Mouse (Mus musculus) cerebellum, postnatal 10 days (tissue): ENCODE measurements at regions not wholly inside any gene's neighbourhood (a gene's known extent, or its start where the extent isn't known, plus 50 kb on each side); places are given as distances from the start of the nearest gene placed in this dataset.

Source experiments
- DNase-seq, 2 experiments: peaks; one replicate each; pipeline ENCODE4 v3.0.0; 2021; ENCODE audit warnings: mixed read lengths in 2 of 2

DNA sequence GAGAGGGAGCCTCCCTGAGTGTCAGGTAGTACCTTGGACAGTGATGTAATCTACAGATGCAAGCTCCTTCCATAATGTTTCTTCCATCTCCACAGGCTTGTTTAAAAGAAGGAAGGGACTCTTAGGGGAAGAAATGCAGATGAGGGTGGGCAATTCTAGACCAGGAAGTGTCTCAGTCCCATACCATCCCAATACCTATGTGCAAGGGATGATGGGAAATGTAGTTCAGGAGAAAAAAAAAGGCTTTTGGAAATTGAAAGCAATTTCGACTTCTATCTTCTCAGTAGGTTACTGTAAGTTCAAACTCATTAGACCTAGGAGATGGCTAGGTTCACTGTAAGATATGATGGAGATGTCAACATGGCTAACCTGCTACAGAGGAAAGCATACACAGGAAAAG lies 68.3 kb downstream of the Cd83 start:
- DNase-seq, result no peak

DNA sequence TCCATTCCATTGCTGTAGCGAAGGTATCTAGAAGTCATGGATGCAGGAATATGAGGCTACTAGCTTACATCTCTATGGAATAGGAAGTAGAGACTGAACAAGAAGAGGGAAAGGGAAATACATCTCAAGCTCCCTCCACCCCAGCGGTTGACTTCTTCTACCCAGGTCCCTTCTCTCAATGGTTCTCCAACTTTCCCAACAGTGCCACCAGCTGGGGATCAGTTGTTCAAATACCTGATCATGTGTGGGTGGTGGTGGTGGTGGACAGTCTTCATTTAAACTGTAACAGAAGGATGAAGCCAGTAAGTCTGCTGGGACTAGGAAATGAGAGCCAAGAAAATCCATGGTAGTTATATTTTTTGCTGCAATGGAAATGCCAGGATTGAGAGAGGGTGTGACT lies 70.4 kb downstream of the Cd83 start:
- no peak for DNase-seq

DNA sequence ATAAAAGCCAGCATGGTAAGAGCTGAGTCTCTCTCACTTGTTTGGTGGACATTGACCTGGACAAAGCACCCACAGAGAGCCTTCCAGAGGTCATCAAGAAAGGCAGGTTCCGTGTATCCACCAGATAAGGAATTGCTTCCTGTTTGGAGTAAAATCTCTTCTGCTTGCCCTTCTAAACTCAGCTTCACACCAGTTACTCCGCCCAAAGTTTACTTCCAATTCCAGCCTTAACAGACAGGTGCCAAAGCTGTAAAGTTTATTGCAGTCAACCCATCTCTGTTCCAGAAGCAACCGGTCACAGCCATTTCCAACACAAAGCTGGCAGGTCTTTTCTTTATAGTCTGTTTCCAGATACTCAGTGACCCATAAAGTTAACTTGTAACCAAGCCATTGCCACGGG lies 76.4 kb downstream of the Cd83 start:
- no peak for DNase-seq

DNA sequence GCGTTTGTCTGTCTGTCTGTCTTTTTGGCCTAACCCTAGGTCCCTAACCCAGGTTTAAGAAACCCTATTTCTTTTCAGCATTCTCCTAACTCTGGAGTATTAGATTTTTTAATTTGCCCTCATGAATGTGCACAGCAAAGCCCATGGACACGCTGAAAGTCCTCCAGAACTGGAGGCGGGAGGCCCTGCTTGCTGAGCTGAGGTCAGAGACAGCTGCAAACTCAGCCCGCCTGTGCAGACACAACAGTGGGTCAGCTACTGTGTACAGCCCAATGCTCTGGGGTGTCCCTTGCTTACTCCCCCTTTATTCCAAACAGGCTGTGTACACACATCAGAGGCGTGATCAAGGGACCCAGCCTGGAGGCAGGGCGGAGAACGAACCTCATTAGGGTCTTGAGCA lies 76.8 kb downstream of the Cd83 start:
- no peak for DNase-seq

DNA sequence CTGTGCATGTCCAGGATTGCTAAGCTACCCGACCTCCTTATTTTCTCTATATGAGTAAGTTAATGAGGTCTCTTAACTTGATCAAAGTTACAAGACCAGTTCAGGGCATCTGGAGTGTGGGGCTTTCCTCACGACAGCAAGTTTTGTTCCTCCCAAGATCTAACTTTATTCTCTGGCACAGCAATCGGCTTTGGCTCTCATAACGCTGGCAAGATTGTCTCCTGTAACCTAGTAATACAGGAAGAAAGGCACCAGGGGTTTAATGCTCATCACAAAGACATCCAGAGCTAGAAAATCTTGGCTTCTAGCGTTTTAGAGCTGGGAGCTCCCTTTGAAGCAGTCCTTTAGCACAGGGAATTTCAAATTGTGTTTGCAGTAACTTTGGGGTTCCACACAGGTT lies 77.5 kb downstream of the Cd83 start:
- no peak for DNase-seq

DNA sequence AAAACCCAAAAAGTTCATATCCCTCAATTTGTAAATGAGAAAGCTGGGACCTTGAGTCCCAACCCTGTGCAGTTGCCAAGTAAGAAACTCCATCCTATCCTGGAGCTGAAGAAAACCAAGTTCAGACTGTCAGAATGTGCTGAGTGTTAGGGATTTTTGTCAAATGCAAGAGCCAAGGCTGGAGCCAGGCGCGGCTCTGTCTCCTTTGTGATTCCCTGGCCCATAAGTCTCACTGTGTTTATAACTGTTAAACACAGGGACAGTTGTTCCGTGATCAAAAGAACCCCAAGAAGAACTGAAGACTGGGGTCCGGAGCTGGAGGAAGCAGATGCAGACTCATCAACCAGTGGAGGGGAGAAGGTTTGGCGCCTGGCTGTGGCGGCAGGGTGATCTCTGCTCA lies 78.0 kb downstream of the Cd83 start:
- no peak for DNase-seq

DNA sequence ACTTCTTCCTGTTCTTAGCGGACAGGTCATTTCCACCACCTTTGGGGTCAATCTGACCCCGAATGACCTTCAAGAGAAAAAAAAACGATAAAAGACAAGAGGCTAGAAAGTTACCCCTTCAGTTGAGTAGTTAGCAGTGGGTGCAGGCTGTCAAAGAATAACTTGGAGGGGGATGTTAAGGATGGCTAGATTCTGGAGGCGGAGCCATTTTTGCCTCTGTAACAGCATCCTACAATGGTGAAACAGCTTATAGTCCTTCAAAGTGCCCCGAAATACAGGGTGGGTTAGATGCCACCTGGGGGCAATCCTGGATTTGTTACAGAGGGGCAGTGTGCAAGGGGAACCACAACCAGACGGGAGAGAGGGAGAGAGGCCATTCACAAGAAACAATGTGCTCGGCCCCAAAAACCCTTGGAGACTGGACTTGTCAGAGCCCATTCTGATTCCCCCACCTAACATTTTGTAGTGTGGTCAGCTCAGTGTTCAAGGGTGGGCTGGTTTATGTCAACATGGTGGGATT lies 79.1 kb downstream of the Cd83 start:
- peak; percentile 17 to 22 for DNase-seq

DNA sequence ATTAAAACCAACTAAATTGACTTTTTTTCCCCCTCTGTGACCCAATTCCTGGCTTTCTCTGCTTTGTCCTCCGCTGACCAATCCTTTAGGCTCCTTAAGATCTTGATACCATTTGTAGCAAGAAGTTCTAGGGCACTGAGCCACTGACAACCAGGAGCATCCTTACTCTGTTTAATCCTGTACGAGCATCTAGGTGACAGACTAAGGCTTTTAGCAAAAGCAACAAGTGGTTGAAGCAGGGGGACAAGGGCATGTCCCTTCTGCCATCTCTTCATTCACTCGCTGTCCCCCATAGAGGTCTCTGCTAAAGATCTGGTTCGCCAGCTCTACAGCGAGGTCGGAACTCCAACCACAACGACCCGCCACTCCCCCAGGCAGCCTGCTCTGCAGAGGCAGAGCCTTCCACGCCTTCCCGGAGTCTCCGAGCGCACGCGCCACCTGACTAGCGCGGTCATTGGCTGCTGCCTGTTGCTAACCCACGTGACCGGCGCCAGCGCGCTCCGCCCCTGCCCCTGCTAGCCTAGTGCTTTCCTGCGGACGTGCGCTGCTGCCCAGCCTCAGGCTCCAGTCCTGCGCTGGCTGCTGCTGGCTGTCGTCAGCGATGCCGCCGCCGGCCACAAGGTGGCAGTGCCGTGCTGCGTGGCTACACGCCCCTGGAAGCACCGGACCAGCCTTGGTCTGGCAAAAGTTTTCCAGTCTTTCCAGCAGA lies 79.7 kb downstream of the Cd83 start:
- peak; percentile 99 to 100 for DNase-seq

DNA sequence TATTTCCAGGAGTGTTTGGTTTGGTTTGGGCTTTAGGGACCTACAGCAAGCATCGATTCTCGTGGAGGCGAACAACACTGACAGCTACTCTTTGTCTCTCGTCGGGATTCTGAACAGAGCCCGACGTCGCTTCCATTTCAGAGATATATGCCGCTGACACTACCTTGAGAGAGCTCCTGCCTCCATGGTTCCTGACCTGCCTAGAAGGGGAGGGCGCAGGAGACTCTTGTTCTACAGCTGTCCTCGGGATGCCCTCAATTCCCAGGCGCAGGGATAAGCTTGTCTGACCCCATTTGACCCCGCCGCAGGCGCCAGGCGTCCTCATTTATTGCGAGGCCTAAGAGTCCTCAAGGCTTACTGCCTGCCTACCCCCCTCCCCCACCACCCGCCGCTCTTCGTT lies 80.5 kb downstream of the Cd83 start:
- peak; percentile 65 to 66 for DNase-seq

DNA sequence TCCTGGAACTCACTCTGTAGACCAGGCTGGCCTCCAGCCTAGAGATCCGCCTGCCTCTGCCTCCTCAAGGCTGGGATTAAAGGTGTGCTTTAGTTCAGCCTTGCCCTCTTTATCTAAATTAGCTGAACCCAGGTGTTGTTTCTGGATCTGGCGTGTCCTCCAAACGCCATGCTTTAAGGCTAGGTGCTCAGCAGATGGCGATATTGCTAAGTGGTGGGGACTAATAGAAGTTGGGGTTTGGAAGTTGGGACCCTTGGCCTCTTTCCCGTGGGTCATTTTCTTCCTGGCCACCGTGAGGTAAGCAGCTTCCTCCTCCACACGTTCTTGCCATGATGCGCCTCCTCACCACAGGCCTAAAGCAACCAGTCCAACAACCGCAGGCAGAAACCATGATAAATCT lies 91.3 kb downstream of the Cd83 start:
- peak in 1 of 2 experiments; percentile 18 for DNase-seq

DNA sequence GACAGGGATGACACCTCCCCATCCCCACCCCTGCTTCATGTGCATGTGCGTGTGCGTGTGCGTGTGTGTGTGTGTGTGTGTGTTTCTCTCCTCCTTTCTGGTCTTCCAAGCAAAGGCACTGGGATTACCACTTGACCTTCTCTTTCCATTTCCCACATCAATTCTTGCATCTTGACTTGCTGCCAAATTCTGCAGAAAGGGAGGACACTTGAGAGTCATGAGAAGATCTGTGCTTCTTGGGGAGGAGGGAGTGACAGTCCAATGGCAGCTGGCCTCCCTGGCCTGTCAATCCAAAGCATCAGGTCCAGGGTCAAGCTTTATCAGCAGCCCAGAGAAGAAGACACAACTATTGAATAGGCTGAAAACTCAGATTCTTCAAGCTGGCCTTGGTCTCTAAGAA lies 102.7 kb downstream of the Cd83 start:
- DNase-seq, result no peak

DNA sequence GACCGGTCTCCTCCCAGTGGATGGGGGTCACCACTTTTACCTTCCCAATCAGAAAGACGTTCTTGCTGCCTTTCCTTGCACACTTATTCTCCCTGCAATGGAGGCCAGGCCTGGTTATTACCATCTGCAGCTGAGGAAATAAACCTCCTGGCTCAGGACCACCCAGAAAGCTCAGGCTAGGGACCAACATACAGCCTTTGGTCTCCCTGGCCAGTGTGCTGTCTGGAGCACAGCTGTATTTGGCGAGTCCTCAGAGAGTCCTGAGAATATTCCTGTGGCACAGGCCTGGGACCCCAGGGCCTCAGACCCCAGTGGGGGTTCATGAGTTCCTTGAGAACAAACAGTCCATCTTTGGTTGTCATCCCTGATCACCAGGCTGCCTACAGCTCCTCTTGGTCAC lies 107.4 kb downstream of the Cd83 start:
- DNase-seq, result no peak

DNA sequence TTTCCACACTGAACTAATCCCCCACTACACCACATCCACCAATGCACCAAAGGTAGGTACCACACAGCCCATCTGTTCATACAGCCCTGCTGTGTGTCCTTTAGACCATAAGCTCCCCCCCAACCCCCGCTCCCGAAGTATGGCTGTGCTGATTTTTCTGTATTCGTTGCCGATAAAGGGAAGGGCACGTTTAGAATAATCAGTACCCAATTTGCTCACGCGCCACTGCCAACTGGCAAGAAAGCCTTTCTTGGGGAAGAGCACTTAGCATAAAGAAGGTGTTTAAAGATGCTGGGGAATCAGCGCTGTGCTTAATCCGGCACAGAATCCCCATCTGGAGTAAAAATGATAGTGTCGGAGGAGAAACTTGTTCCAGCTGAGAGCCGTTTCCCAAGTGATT lies 111.4 kb downstream of the Cd83 start:
- peak; percentile 51 to 66 for DNase-seq

DNA sequence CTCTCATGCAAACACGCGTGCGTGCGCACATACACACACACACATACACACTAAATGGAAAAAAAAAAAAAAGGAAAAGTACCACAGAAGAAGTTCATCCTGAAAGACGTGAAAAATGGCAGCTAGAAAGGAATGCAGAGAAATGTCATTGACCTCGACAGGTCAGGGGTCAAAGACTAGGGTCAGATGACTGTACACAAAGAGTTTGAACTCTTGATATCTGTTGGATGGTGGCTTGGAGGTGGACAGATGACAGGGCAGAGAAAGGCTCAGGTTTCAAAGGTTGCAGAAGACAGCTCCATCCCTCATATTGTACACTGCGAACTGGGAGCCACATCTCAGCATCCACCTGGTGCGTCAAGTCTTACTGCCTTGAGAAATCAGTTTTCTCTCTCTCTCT lies 112.5 kb downstream of the Cd83 start:
- DNase-seq, result no peak

DNA sequence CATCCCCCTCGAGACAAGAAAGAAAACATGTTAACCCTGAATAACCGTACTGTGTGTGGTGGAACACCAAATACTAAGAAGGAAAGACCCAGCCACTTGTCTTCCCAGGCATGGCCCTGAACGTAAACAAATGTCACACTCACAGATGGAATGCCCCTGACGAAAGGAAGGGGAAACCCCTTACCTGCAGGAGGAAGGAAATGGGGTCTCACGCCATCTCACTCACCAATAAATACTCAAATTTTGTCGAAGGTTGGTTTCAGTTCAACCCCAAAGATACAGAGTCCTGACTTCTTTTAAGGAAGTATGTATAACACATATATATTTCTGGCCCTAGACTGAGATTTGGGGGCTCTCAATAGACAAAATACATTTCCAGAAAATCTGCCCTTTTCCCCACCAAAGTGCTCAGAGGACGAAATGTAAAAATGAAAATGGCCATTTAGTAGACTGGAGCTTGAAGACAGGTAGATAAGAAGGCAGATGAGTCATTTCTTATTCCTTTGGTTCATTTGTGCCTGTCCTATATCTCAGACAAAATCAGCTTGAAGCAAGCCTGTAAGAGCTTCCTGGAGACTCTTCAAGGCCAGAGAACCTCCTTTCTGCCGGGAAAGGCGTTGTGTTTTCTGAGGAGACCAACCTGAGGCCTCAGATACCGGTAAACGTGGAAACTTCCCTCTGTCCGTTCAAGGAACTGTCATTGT lies 114.1 kb downstream of the Cd83 start:
- DNase-seq, result no peak

DNA sequence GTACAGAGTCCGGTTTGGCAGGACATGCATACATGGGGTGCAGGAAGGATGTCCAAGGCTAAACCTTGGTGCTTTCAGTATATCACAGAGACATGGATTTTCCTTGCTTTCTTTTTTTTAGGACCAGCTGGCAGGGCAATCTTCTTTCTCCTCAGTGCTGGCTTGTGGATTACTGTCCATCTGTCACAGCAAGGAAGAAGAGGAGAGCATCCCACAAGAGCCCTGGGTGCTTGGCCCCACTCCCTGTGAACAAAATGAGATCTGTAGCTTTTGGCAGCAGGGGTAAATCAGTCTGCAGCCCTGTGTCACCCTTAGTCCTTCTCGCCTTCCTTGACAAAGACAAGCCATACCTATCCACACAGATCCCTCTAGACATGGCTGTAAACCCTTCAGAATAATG lies 115.5 kb downstream of the Cd83 start:
- peak; percentile 85 to 92 for DNase-seq

DNA sequence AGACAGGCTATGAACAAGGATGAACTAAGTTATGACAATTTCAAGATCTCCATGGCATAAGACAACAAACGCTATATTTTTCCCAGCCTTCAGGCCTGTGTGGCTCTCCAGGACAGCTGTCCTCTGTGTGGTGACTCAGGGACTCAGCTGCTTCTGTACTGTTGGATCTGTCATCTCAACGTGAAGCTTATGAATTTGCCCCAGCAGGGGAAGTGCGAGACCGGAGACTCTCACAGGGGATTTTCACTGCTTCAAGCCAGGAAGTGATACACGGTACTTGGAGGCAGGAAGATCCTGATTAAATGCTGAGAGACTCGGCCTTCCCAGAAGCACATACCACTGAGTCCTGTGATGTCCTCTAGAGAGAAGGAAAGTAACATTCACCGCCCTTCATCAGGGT lies 116.2 kb downstream of the Cd83 start:
- peak; percentile 65 to 74 for DNase-seq

DNA sequence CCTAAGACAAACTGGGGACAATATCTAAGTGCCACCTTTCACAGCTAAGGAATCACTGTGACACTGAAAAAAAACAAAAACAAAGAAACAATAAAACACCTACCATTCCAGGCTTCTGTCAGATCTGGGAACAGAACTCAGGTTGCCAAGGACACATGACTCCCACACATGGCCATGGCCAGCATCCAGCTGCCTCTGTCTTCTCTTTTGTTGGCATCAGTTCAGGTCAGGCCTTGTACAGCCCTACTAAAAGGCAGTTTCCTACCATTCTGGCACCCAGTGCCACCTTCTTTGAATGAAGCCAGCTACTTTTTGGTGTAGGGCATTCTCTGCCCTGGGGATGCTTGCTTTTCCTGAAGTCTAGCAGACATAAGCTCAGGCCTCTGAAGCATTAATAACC lies 118.8 kb downstream of the Cd83 start:
- DNase-seq, result peak; percentile 90 to 91

DNA sequence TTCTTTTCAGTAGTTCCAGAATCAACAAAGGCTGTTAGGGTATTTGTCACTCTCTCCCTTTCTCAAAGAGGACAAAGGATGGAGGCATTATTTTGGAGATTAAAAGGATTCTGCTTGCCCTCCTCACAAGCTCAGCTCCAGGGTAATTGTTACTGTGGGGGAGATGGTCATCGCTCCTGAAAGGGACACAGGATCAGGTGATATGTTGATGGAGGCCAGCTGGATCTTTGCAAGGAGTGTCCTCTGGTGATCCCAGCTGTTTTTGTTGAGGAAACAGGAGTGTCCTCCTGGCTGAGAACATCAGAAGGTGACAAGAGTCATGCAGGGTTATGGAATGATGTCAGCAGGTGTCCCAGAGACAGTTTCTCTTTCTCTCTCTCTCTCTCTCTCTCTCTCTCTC lies 119.7 kb downstream of the Cd83 start:
- no peak for DNase-seq

DNA sequence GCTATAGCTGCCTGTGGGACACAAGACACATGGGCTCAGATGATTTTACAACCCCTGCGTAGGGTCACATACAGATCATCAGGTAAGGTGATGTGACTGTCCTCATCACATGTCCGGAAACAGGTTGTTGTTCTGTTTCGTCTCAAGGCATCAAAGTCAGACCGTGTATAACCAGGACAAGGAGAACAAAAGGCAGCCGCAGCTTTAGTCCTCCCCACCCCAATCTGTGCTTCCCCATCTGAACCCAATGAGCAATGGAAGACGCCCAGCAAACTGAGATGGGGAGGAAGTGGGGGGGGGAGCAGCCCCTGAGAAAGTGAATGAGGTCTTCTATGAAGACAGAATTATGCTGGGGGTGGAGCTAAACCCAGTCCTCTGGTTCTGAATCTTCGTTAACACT lies 121.7 kb downstream of the Cd83 start:
- no peak for DNase-seq

DNA sequence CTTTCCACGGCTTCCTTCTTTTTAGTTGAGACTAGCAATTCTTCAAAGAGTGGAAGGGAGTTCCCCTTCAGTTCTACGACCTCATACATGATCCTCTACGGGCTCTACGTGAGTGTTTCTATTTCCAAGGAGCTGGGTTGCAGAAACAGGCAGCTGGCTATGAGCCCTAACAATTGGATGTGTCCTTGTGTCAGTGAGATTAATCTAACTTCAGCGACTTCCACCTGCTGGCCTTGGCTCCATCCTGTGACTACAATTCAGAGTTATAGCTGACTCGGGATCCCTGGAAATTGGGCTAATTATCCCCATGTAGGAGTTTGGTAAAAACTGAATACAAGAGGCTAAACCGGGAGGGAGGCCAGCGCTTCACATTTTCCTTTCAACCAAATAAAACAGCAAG lies 122.8 kb downstream of the Cd83 start:
- DNase-seq, result peak; percentile 57

DNA sequence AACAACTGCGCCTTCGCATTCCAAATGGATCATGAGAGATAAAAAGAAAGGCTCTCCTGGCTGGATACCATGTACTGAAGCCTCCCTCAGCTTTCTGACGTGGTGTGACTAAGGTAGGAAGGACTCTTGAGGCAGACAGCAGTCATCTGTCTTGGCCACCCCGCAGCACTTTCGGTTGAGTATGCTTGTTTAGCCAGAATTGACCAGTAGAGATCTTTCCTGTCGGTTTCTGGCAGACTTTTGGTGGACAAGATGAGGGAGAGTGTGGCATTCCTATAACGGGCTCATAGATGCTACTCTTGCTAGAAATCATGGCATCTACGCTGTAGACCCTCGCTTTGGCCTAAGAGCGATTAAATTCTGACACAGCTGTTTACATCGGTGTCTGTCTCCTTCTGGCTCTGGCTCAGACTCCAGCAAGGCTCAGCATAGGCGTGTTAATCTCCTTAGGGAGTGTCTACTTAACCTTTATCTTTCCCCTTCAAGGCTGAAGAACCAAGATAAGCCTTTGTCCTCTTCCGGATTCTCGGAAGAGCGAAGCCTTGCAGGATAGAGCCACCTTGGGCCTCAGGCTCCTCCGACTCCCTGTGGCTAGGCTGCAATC lies 123.6 kb downstream of the Cd83 start:
- DNase-seq, result no peak

DNA sequence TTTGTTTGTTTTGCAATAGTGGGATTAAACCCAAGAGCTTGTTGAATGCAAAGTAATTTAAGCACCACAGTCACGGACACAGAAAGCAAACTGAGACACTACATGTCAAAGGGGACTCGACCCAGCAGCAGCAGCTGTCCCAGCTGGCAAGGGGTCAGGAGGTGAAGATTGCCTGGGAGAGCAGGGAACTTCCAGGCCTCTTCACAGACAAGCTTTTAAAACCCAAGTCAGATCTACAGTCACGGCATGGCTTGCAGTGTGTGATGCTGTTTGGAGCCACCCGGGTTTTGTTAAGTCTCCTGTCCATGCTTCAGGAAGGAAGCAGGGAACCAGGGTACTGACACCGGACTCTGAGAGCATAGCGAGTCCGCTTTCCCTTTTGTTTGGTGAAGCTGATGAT lies 125.4 kb downstream of the Cd83 start:
- no peak for DNase-seq

DNA sequence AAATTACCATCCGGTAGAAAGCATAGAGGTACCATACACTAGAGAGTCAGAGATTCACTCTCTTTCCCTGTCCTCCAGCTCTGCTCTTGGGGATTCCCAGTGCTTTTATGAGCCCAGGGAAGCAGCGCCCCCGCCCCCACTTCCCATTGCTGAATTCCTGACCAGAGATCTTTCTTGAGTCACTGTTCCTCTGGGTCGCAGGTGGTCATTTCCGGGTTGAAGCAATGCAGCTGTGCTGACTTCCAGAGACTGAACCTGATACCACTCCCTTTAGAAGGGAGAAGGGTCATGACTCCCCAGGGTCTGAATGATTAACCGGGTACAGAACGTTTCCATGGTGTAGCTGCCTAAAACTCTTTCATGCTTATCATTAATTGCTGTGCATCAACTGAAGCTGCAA lies 128.9 kb downstream of the Cd83 start:
- DNase-seq, result no peak
